Mouse (Mus musculus): ENCODE results near the gene Prpsap1. TPM values are rescaled to one million over a fixed set of nuclear protein-coding genes. Genes with fewer than 3 reads are reported as not detected.

Prpsap1 gene
- 260 and 274 TPM in 2 replicates for polyA plus RNA-seq (2015; fragmentation: Nextera tagmentation; extraction: Ambion mirVana)

DNA sequence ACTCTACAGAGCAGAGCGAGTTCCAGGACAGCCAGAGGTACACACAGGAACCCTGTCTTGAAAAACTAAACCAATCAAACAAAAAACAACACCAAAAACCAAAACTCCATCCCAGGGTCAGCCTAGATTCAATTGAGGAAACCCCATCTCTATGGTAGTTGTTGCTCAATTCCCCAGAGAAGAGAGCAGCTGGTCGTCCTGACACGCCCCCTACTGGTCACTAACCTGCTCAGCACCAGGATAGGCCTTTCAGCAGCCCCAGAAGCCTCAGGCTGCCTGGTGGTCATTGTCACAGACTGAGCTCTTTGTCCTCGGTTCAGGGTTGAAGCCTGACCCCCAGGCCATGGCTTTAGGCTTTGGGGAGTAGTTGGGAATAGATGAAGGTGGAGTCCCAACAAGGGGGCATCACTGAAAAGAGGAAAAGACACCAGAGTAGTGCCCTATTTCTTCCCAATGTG lies at the start of gene Prpsap1:
Prpsap1 (minus strand) TSS at position 408 of the 458 bp plus-strand sequence.
- Histone ChIP-seq H3K27ac (ENCODE audit: low read length) (peak within 1 kb of the TSS; percentile 94), H3K9me3 (ENCODE audit: control insufficient read depth, low read length) (0 out of 2 replicates have a peak, but pooled peaks cover 2% of the 10 kb centered on the region), H3K4me1 (ENCODE audit: control insufficient read depth, insufficient read depth, low read length) (peaks cover 24% of the 10 kb centered on the region), H3K36me3 (ENCODE audit: control insufficient read depth, insufficient read depth, low read length) (no peaks in the 10 kb centered on the region), H3K4me3 (ENCODE audit: low read length) (no peak within 1 kb of the TSS), H3K4me2 (ENCODE audit: low read depth, low read length) (peak within 1 kb of the TSS; percentile 16; the same call in 1 of the 2 replicates), H3K27me3 (replicated peaks; ENCODE audit: control insufficient read depth, insufficient read depth, low read length) (no peaks in the 10 kb centered on the region), H3K9ac (ENCODE audit: low read depth, low read length) (peak within 1 kb of the TSS; percentile 35; the same call in 1 of the 2 replicates)
- 28% methylated on average over 4 of the region's 4 CpGs for WGBS
- ATAC-seq = no peak

DNA sequence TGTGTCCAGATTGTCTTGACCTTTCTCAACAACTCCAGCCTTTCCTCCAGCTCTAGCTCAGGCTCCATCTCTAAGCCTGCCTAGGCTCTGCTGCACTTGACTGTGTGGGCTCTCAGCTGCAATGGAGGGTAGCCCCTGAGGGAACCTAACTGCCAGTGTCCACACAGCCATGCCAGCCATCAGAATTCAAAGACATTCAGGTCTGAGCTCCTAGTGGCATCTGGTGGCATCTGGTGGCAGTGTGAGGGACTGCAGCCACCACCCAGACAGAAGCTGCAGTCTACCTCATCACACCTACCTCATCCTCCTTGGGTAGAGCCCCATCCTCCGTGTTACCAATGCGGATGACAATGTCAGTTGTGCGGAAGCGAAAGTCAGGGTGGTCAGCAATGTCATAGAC lies 49.1 kb upstream of the Prpsap1 start:
- no peak for ATAC-seq
- H3K36me3 ChIP-seq (ENCODE audit: control insufficient read depth, insufficient read depth, low read length) = peaks cover 24% of the 10 kb centered on the region
- WGBS = 73% methylated on average over 4 of the region's 4 CpGs

GRCm38 (mm10) chr11:116541183-116541582 lies 47.2 kb upstream of the Prpsap1 start:
- Histone ChIP-seq H3K36me3 (ENCODE audit: control insufficient read depth, insufficient read depth, low read length) (peaks cover 24% of the 10 kb centered on the region), H3K4me3 (ENCODE audit: low read length) (no peak overlapping the region), H3K9ac (ENCODE audit: low read depth, low read length) (no peak overlapping the region), H3K9me3 (ENCODE audit: control insufficient read depth, low read length) (no peaks in the 10 kb centered on the region), H3K27me3 (replicated peaks; ENCODE audit: control insufficient read depth, insufficient read depth, low read length) (no peaks in the 10 kb centered on the region), H3K4me2 (ENCODE audit: low read depth, low read length) (no peak overlapping the region), H3K4me1 (ENCODE audit: control insufficient read depth, insufficient read depth, low read length) (no peaks in the 10 kb centered on the region), H3K27ac (ENCODE audit: low read length) (no peak overlapping the region)
- ATAC-seq = no peak
- WGBS = 92% methylated on average over 11 of the region's 11 CpGs

More for the DNA sequence above, 49.1 kb upstream of the Prpsap1 start:
- no peaks in the 10 kb centered on the region for H3K27me3 ChIP-seq (replicated peaks; ENCODE audit: control insufficient read depth, insufficient read depth, low read length)
- H3K9me3 ChIP-seq (ENCODE audit: control insufficient read depth, low read length) = no peaks in the 10 kb centered on the region
- H3K4me2 ChIP-seq (ENCODE audit: low read depth, low read length) = no peak overlapping the region
- no peaks in the 10 kb centered on the region for H3K4me1 ChIP-seq (ENCODE audit: control insufficient read depth, insufficient read depth, low read length)
- H3K9ac ChIP-seq (ENCODE audit: low read depth, low read length) = no peak overlapping the region
- H3K4me3 ChIP-seq (ENCODE audit: low read length) = no peak overlapping the region
- H3K27ac ChIP-seq (ENCODE audit: low read length) = no peak overlapping the region

DNA sequence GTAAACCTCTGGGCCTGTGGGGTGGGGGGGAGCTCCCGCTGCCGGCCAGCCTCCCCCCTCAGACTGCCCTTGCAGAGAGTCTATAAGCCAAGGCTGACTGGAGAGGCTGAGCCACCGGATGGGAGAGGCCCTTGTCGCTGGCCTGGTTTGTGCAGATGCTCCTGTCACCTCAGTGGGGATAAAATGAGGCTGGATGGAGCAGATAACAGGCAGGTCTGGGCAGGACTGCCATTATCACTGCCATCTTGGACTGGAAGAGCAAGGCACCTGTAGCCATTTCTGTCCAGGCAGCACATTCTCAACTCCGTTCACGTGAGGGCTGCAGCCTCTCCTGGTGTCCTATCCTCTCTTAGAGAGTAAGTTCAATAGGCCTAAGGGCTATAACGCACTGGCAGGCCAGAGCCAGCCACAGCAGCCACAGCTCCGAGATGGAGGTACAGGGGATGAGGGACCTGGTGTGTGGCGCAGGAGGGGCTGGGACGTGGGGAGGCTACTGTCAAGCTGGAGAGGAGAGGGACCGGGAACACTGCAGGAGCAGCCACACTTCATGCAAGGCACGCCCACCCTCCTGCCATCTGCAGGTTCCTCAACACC lies 44.2 kb upstream of the Prpsap1 start:
- no peaks in the 10 kb centered on the region for H3K9me3 ChIP-seq (ENCODE audit: control insufficient read depth, low read length)
- 0 out of 2 replicates have a peak, but pooled peaks cover 7% of the 10 kb centered on the region for H3K36me3 ChIP-seq (ENCODE audit: control insufficient read depth, insufficient read depth, low read length)
- H3K27ac ChIP-seq (ENCODE audit: low read length) = no peak overlapping the region
- no peak overlapping the region for H3K4me2 ChIP-seq (ENCODE audit: low read depth, low read length)
- H3K4me3 ChIP-seq (ENCODE audit: low read length) = no peak overlapping the region
- peaks cover 9% of the 10 kb centered on the region for H3K4me1 ChIP-seq (ENCODE audit: control insufficient read depth, insufficient read depth, low read length)
- no peak overlapping the region for H3K9ac ChIP-seq (ENCODE audit: low read depth, low read length)
- ATAC-seq = no peak
- 84% methylated on average over 12 of the region's 12 CpGs for WGBS
- peaks cover 9% of the 10 kb centered on the region for H3K27me3 ChIP-seq (replicated peaks; ENCODE audit: control insufficient read depth, insufficient read depth, low read length)

GRCm38 (mm10) chr11:116537388-116537787 lies 43.4 kb upstream of the Prpsap1 start:
- Histone ChIP-seq H3K9me3 (ENCODE audit: control insufficient read depth, low read length) (no peaks in the 10 kb centered on the region), H3K4me1 (ENCODE audit: control insufficient read depth, insufficient read depth, low read length) (peaks cover 13% of the 10 kb centered on the region), H3K4me2 (ENCODE audit: low read depth, low read length) (no peak overlapping the region), H3K27me3 (replicated peaks; ENCODE audit: control insufficient read depth, insufficient read depth, low read length) (peaks cover 17% of the 10 kb centered on the region), H3K36me3 (ENCODE audit: control insufficient read depth, insufficient read depth, low read length) (0 out of 2 replicates have a peak, but pooled peaks cover 7% of the 10 kb centered on the region), H3K27ac (ENCODE audit: low read length) (no peak overlapping the region), H3K4me3 (ENCODE audit: low read length) (no peak overlapping the region), H3K9ac (ENCODE audit: low read depth, low read length) (no peak overlapping the region)
- 78% methylated on average over 5 of the region's 5 CpGs for WGBS
- ATAC-seq = no peak

GRCm38 (mm10) chr11:116536685-116537084 lies 42.7 kb upstream of the Prpsap1 start:
- ATAC-seq = no peak
- H3K27me3 ChIP-seq (replicated peaks; ENCODE audit: control insufficient read depth, insufficient read depth, low read length) = peaks cover 22% of the 10 kb centered on the region
- 0 out of 2 replicates have a peak overlapping the region, but pooled peaks have one; percentile 3 for H3K9ac ChIP-seq (ENCODE audit: low read depth, low read length)
- no peaks in the 10 kb centered on the region for H3K9me3 ChIP-seq (ENCODE audit: control insufficient read depth, low read length)
- H3K4me3 ChIP-seq (ENCODE audit: low read length) = no peak overlapping the region
- WGBS = 89% methylated on average over 7 of the region's 7 CpGs
- H3K27ac ChIP-seq (ENCODE audit: low read length) = no peak overlapping the region
- H3K36me3 ChIP-seq (ENCODE audit: control insufficient read depth, insufficient read depth, low read length) = 0 out of 2 replicates have a peak, but pooled peaks cover 7% of the 10 kb centered on the region
- H3K4me2 ChIP-seq (ENCODE audit: low read depth, low read length) = no peak overlapping the region
- peaks cover 20% of the 10 kb centered on the region for H3K4me1 ChIP-seq (ENCODE audit: control insufficient read depth, insufficient read depth, low read length)

DNA sequence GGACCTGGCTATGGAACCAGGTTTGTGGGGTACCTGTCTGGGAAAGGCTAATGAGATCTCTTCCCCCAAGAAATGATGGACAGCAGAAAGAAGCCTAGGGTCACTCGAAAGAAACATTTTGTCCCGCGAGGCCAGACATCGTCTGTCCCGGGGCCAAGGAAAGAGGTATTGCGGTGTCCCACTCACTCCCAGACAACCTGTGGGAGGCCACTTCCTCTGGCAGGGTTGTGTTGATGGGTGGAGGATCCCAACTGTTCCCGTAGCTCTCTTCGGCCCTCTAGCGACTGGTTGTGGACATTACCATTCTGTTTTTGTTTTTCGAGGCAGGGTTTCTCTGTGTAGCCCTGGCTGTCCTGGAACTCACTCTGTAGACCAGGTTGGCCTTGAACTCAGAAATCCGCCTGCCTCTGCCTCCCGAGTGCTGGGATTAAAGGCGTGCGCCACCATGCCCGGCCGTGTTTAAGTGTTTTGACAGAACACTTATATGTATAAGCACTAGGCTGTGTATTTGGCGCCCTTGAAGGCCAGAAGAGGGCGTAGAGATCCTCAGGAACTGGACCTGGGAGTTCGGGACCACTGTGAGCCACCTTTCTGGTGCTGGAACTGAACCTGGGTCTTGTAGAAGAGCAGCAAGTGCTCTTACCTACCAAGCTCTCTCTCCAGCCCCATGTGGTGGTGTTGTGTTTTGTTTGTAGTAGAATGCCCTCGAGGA lies 40.3 kb upstream of the Prpsap1 start:
- WGBS = 17% methylated on average over 20 of the region's 20 CpGs
- Histone ChIP-seq H3K27ac (ENCODE audit: low read length) (no peak overlapping the region), H3K9me3 (ENCODE audit: control insufficient read depth, low read length) (no peaks in the 10 kb centered on the region), H3K36me3 (ENCODE audit: control insufficient read depth, insufficient read depth, low read length) (0 out of 2 replicates have a peak, but pooled peaks cover 5% of the 10 kb centered on the region), H3K9ac (ENCODE audit: low read depth, low read length) (peak overlapping the region; percentile 70; the same call in 1 of the 2 replicates), H3K4me2 (ENCODE audit: low read depth, low read length) (peak overlapping the region; percentile 96), H3K27me3 (replicated peaks; ENCODE audit: control insufficient read depth, insufficient read depth, low read length) (peaks cover 33% of the 10 kb centered on the region), H3K4me3 (ENCODE audit: low read length) (peak overlapping the region; percentile 59), H3K4me1 (ENCODE audit: control insufficient read depth, insufficient read depth, low read length) (peaks cover 31% of the 10 kb centered on the region)
- ATAC-seq = peak; percentile 71

DNA sequence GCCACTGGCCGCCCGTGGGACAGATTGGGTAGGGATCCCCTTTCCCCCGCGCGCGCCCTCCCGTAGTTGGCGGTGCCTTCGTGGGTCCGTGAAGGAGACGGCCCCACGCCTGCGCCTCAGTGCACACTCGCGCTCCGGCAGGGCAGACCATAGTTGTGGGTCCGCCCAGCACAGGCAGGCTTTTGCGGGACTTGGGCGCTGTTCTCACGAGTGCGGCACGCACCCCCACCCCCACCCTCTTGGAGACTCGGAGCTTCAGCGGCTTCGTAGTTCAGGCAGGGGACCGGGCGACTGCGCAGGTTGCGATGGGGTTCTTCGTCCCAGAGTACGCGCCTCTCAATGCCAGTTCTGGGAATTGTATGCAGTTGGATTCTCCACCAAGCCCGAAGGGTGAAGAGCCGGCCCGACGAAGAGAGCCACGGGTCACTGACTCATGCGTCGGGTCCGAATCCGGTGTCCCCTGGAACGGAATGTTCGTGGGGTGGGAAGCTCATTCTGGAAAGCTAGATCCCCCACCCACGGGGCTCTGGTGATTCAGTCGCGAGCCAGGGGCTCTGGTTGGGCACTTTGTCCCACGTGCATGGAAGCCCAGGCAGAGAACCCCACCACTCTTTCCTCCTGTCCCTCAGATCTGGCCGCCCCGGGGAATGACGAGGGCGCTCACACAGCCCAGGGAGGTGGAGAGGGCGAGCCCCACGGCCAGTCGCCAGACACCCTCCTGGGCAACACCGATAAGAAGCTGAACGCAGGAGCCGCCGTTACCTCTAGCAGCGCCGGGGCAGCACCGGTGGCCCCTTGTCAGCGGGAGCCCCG lies 39.5 kb upstream of the Prpsap1 start:
- peak overlapping the region; percentile 96 for H3K4me2 ChIP-seq (ENCODE audit: low read depth, low read length)
- peak overlapping the region; percentile 70 for H3K9ac ChIP-seq (ENCODE audit: low read depth, low read length)
- no peak overlapping the region for H3K27ac ChIP-seq (ENCODE audit: low read length)
- H3K4me3 ChIP-seq (ENCODE audit: low read length) = peak overlapping the region; percentile 59
- under 1% methylated on average over 63 of the region's 63 CpGs for WGBS
- H3K27me3 ChIP-seq (replicated peaks; ENCODE audit: control insufficient read depth, insufficient read depth, low read length) = peaks cover 33% of the 10 kb centered on the region
- peaks cover 31% of the 10 kb centered on the region for H3K4me1 ChIP-seq (ENCODE audit: control insufficient read depth, insufficient read depth, low read length)
- no peaks in the 10 kb centered on the region for H3K36me3 ChIP-seq (ENCODE audit: control insufficient read depth, insufficient read depth, low read length)
- no peaks in the 10 kb centered on the region for H3K9me3 ChIP-seq (ENCODE audit: control insufficient read depth, low read length)
- peak; percentile 64 for ATAC-seq
